Mouse (Mus musculus) gastrocnemius, adult 2 months (tissue): ENCODE results near the gene Gm20695. TPM values are rescaled to one million over a fixed set of nuclear protein-coding genes. Genes with fewer than 3 reads are reported as not detected.

Experiments used
- DNase-seq: peaks from one replicate; pipeline ENCODE4 v3.0.0; 2022
- H3K27ac ChIP-seq: fragments of 200-600 bp; 2 replicates; pipeline ENCODE4 v1.8.1; 2022; ENCODE audit warnings: mild to moderate bottlenecking
- H3K4me3 ChIP-seq: fragments of 200-600 bp; 2 replicates; pipeline ENCODE4 v1.8.1; 2022; ENCODE audit warnings: mild to moderate bottlenecking, moderate library complexity
- CTCF ChIP-seq: fragments of 200-600 bp; IDR thresholded peaks from 2 replicates; pipeline ENCODE4 v1.8.1; 2022; ENCODE audit warnings: antibody characterized with exemption, mild to moderate bottlenecking, moderate library complexity
- intact Hi-C: fragments of 180-260 bp; cut with DNase I; formaldehyde crosslinking; loops from one replicate; pipeline ENCODE4 v1.15.1; 2025
- microRNA-seq: library from miRNA; unstranded; fragments of <30 nt; microRNA quantifications from one replicate; pipeline ENCODE4 v1.2.0, GENCODE M21; 2021
- total RNA-seq, 2 experiments: library from RNA; stranded (reverse); gene quantifications; 2 replicates each; pipeline ENCODE4 v1.2.3; 2021

Gm20695 gene
- total RNA-seq, 2 experiments from 2014 or later, result 0.31 TPM; not detected in 1

DNA sequence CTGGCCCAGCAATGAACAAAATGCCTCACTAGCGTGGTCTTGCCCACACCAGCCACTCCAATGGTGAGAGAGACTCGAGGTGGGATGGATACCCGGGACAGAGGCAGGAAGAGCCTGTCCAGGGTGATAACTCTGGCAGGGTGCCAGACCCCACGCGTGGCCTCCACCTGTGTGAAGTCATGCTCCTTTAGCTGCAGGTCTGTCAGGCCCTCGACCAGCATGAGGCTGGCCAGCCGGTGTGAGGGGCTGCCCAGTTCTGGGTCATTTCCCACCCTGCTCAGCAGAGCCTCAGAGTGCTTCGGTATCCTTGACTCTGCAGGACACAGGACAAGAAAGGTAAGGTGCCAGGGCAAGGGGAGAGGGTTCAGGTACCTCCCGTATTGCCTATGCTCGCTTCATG, 80.5 kb downstream of the Gm20695 start:
- no peak for DNase-seq
- Histone ChIP-seq H3K4me3 (no peak overlapping the region), H3K27ac (no peak overlapping the region)
- intact Hi-C loops, result no loop called here
- TF ChIP-seq CTCF, result no peak

DNA sequence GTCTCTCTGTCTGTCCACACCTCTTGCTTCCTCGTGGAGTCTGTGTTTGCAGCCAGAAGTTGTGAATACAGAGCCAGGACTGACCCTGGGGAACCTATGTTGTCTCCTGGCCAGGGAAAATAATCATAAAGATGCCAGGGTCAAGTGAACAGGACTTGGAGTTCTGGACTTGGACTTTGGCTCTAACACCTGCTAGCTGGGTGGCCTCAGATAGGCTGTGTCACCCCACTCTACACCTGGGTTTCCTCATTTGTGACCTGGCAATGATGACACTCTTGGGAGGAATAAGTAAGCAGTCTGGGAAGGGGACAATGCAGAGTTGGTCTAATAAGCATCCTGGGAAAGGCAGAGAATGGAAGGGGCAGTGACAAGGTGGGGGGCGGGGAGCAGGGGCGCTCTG, 81.1 kb downstream of the Gm20695 start:
- intact Hi-C loops, result no loop called here
- Histone ChIP-seq H3K4me3 (no peak overlapping the region), H3K27ac (no peak overlapping the region)
- no peak for DNase-seq
- no peak for TF ChIP-seq CTCF

Small RNAs within 50 kb of the gene (microRNA-seq; reads per million reads assigned to microRNA genes)
- gene Gm23493, result not detected

Other genes starting within 250 kb of the Gm20695 start
- not detected for gene Mefv, start 166.6 kb upstream of the Gm20695 start, total RNA-seq
- 1 to 10 TPM; 7.2 to 7.3 TPM for gene Zfp263, start 140.6 kb upstream of the Gm20695 start, total RNA-seq
- not detected for gene Olfr15, start 53.8 kb upstream of the Gm20695 start, total RNA-seq
- gene Zfp174, start 37.4 kb upstream of the Gm20695 start, total RNA-seq, result 1 to 10 TPM; 1.5 to 1.7 TPM
- 10 to 100 TPM; 29.7 to 45.7 TPM for gene Naa60, start 12.3 kb upstream of the Gm20695 start, total RNA-seq
- 1 to 10 TPM; 6.3 to 6.6 TPM for gene Zfp597, start 87 bp upstream of the Gm20695 start, total RNA-seq
- 1 to 10 TPM; 1.9 to 2.0 TPM for gene 1700037C18Rik, start 24.0 kb downstream of the Gm20695 start, total RNA-seq
- 1 to 10 TPM; 8.0 to 9.1 TPM for gene Cluap1, start 24.2 kb downstream of the Gm20695 start, total RNA-seq
- gene Nlrc3, start 92.0 kb downstream of the Gm20695 start, total RNA-seq, result 1 to 10 TPM; 1.6 to 4.4 TPM
- gene Slx4, start 119.1 kb downstream of the Gm20695 start, total RNA-seq, result 1 to 10 TPM; 8.1 to 10.0 TPM
- under 1 TPM in 1 of 2 experiments, not detected in 1; 0.82 TPM for gene Dnase1, start 152.3 kb downstream of the Gm20695 start, total RNA-seq
- gene Trap1, start 193.2 kb downstream of the Gm20695 start, total RNA-seq, result 100 to 1,000 TPM; 118 to 132 TPM